Mouse (Mus musculus): ENCODE measurements around the gene Ninj2.
A peak's percentile ranks its signal among the peaks of the same experiment; 100 is the strongest.

DNA sequence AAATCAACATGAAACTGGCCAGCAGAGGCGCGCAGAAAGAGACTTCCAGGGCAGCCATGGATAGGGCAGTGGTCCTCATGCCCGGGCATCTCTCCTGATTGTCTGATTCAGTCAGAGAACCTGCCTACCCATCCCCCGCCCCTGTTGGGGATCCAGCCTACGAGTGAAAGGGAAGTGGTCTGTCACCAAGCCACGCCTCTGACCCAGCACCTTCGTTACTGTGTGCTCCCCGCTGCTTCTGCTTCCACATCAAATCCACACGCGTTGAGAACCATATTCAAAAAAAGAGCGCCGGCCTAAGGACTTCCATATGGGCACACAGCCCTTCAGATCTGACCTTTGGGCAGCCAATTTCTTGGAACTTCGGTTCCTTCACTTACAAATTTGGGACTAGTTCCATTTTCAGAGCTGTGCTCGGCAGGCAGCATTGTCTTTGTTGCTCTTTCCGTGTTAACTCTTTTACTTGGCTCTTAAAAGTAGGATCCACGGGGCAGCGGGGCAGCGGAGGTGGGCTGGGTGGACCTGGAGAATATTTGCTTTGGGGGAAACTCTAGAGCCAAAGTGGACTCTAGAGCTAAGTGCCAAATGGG lies 94.5 kb downstream of the Ninj2 start:
- TF ChIP-seq GABPA (IDR thresholded peaks at IDR 0.05; ENCODE audit: insufficient replicate concordance, low read depth, low read length) (no peak), POLR2A (IDR thresholded peaks at IDR 0.05; ENCODE audit: low read depth, low read length) (peak; percentile 67), EP300 (IDR thresholded peaks at IDR 0.05; ENCODE audit: low read length) (peak; percentile 35; the same call in 1 of the 2 replicates), MXI1 (IDR thresholded peaks at IDR 0.05; ENCODE audit: low read depth, low read length) (peak; percentile 77; the same call in 1 of the 2 replicates), NELFE (IDR thresholded peaks at IDR 0.05; ENCODE audit: low read depth, low read length) (peak; percentile 71), BHLHE40 (IDR thresholded peaks at IDR 0.05; ENCODE audit: low read depth, low read length) (peak; percentile 63), CHD1 (IDR thresholded peaks at IDR 0.05; ENCODE audit: low read depth, low read length) (peak; percentile 75; the same call in 1 of the 2 replicates), CHD2 (IDR thresholded peaks at IDR 0.05; ENCODE audit: low read length) (peak; percentile 94), POLR2AphosphoS2 (IDR thresholded peaks at IDR 0.05; ENCODE audit: low read depth, low read length) (0 out of 2 replicates have a peak, but pooled peaks have one; percentile 34), MAFK (IDR thresholded peaks at IDR 0.05; ENCODE audit: insufficient replicate concordance, low read length) (no peak), CTCF (conservative IDR thresholded peaks at IDR 0.05 in 1 of 2, IDR thresholded peaks at IDR 0.05 in 1 of 2; ENCODE audit: low read depth in 2 of 2, low read length in 2 of 2) (no peak), TCF12 (IDR thresholded peaks at IDR 0.05; ENCODE audit: low read depth, low read length) (peak; percentile 87), USF2 (conservative IDR thresholded peaks at IDR 0.05; ENCODE audit: low read depth, low read length) (no peak), ZNF384 (IDR thresholded peaks at IDR 0.05; ENCODE audit: low read depth, low read length) (0 out of 2 replicates have a peak, but pooled peaks have one; percentile 35)
